Mouse (Mus musculus) forebrain, embryonic 11.5 days (tissue): ENCODE measurements at regions not wholly inside any gene's neighbourhood (a gene's known extent, or its start where the extent isn't known, plus 50 kb on each side); places are given as distances from the start of the nearest gene placed in this dataset.

ENCODE experiments used
- ATAC-seq: fragments of 200-750 bp; cut with Nextera tagmentation; replicated peaks from 2 replicates; pipeline ENCODE4 v1.8.0; 2017; ENCODE audit warnings: moderate TSS enrichment; ENCODE audit not compliant: low FRiP score
- DNase-seq: peaks from one replicate; pipeline ENCODE4 v3.0.0-alpha.2; 2017; ENCODE audit warnings: low spot score
- H3K27ac ChIP-seq: fragments of 300-500 bp; sonication (generic); 2 replicates; pipeline ENCODE4 v1.5.1; 2014; ENCODE audit warnings: low read depth, low read length
- H3K27me3 ChIP-seq: fragments of 300-500 bp; sonication (generic); 2 replicates; pipeline ENCODE4 v1.6.1; 2014; ENCODE audit warnings: mild to moderate bottlenecking, low read length, mixed read lengths; ENCODE audit not compliant: control insufficient read depth, insufficient read depth
- H3K36me3 ChIP-seq: fragments of 300-500 bp; sonication (generic); 2 replicates; pipeline ENCODE4 v1.6.1; 2014; ENCODE audit warnings: mild to moderate bottlenecking, low read length, moderate library complexity, mixed read lengths; ENCODE audit not compliant: control insufficient read depth, insufficient read depth
- H3K4me1 ChIP-seq: fragments of 300-500 bp; sonication (generic); replicated peaks from 2 replicates; pipeline ENCODE4 v1.6.1; 2014; ENCODE audit warnings: low read length, mixed read lengths; ENCODE audit not compliant: control insufficient read depth, insufficient read depth
- H3K4me2 ChIP-seq: fragments of 300-500 bp; sonication (generic); 2 replicates; pipeline ENCODE4 v1.6.1; 2014; ENCODE audit warnings: low read depth, mild to moderate bottlenecking, low read length, moderate library complexity, mixed read lengths; ENCODE audit not compliant: severe bottlenecking
- H3K4me3 ChIP-seq: fragments of 300-500 bp; sonication (generic); 2 replicates; pipeline ENCODE4 v1.5.1; 2014; ENCODE audit warnings: low read depth, low read length
- H3K9ac ChIP-seq: fragments of 300-500 bp; sonication (generic); 2 replicates; pipeline ENCODE4 v1.6.1; 2014; ENCODE audit warnings: low read length
- H3K9me3 ChIP-seq: fragments of 300-500 bp; sonication (generic); 2 replicates; pipeline ENCODE4 v1.6.1; 2016; ENCODE audit warnings: low read length, mixed read lengths; ENCODE audit not compliant: control insufficient read depth
- WGBS: fragments of 180-500 bp; shearing (Covaris S2); extraction: QIAGEN DNeasy Blood & Tissue Kit; methylation state at CpG from one replicate; pipeline ENCODE4 v1.1.7; 2014; 5-methylcytosine and 5-hydroxymethylcytosine counted together

- no peak for ATAC-seq
- Histone ChIP-seq H3K9me3 (no peaks in the 10 kb centered on the region), H3K9ac (no peak overlapping the region), H3K4me2 (no peak overlapping the region), H3K4me1 (no peaks in the 10 kb centered on the region), H3K4me3 (no peak overlapping the region), H3K27me3 (no peaks in the 10 kb centered on the region), H3K27ac (no peak overlapping the region), H3K36me3 (no peaks in the 10 kb centered on the region)
- 88% methylated on average over 3 of the region's 3 CpGs for WGBS
- DNase-seq = no peak
These were observed 474.8 kb downstream of the Rps24 start for GRCm38 (mm10) chr14:24961721-24962120.

- H3K4me1 ChIP-seq = no peaks in the 10 kb centered on the region
- H3K4me3 ChIP-seq = no peak overlapping the region
- 74% methylated on average over 2 of the region's 2 CpGs for WGBS
- H3K9me3 ChIP-seq = no peaks in the 10 kb centered on the region
- H3K27me3 ChIP-seq = no peaks in the 10 kb centered on the region
- no peak overlapping the region for H3K4me2 ChIP-seq
- DNase-seq (no peak), ATAC-seq (no peak)
- H3K27ac ChIP-seq = no peak overlapping the region
- no peaks in the 10 kb centered on the region for H3K36me3 ChIP-seq
- no peak overlapping the region for H3K9ac ChIP-seq
These were observed 482.7 kb downstream of the Rps24 start for GRCm38 (mm10) chr14:24969584-24969983.

- H3K9ac ChIP-seq = no peak overlapping the region
- ATAC-seq (no peak), DNase-seq (no peak)
- H3K4me3 ChIP-seq = no peak overlapping the region
- H3K27me3 ChIP-seq = no peaks in the 10 kb centered on the region
- 94% methylated on average over 7 of the region's 7 CpGs for WGBS
- H3K36me3 ChIP-seq = no peaks in the 10 kb centered on the region
- no peak overlapping the region for H3K4me2 ChIP-seq
- no peak overlapping the region for H3K27ac ChIP-seq
- H3K4me1 ChIP-seq = no peaks in the 10 kb centered on the region
- H3K9me3 ChIP-seq = no peaks in the 10 kb centered on the region
These were observed 485.4 kb downstream of the Rps24 start for GRCm38 (mm10) chr14:24972357-24972756.

- Histone ChIP-seq H3K9me3 (no peaks in the 10 kb centered on the region), H3K27ac (no peak overlapping the region), H3K9ac (no peak overlapping the region), H3K4me1 (no peaks in the 10 kb centered on the region), H3K27me3 (no peaks in the 10 kb centered on the region), H3K4me2 (no peak overlapping the region), H3K36me3 (no peaks in the 10 kb centered on the region), H3K4me3 (no peak overlapping the region)
- DNase-seq (no peak), ATAC-seq (no peak)
- WGBS = 82% methylated on average over 4 of the region's 4 CpGs
These were observed 485.9 kb upstream of the Zmiz1 start for GRCm38 (mm10) chr14:24973039-24973438.

- no peak overlapping the region for H3K4me3 ChIP-seq
- H3K27me3 ChIP-seq = no peaks in the 10 kb centered on the region
- no peaks in the 10 kb centered on the region for H3K4me1 ChIP-seq
- 71% methylated on average over 4 of the region's 4 CpGs for WGBS
- DNase-seq (no peak), ATAC-seq (no peak)
- H3K9me3 ChIP-seq = no peaks in the 10 kb centered on the region
- no peaks in the 10 kb centered on the region for H3K36me3 ChIP-seq
- no peak overlapping the region for H3K27ac ChIP-seq
- no peak overlapping the region for H3K4me2 ChIP-seq
- no peak overlapping the region for H3K9ac ChIP-seq
These were observed 485.4 kb upstream of the Zmiz1 start for GRCm38 (mm10) chr14:24973591-24973990.

DNA sequence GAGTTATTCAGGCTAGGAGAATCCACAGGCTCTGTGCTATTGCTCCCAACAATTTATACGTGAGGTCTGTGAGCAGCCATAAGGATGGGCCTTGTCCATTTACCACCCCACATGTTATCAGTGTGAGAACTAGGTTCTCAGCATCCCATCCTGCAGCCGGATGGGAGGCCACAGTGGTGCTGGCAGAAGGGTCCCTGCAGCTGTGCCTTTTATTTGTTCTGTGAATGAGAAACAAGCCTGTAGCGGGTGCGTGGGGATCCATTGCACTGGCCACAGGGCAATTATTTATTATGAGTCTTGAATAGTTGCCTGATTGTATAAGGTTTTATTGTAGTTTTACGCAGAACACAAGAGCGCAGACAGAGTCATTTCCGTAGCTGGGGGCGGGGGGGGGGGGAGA, 476.5 kb upstream of the Zmiz1 start:
- ATAC-seq (no peak), DNase-seq (no peak)
- Histone ChIP-seq H3K4me2 (no peak overlapping the region), H3K36me3 (no peaks in the 10 kb centered on the region), H3K27me3 (no peaks in the 10 kb centered on the region), H3K27ac (no peak overlapping the region), H3K4me3 (no peak overlapping the region), H3K4me1 (peaks cover 2% of the 10 kb centered on the region; the same call in 1 of the 2 replicates), H3K9ac (no peak overlapping the region), H3K9me3 (no peaks in the 10 kb centered on the region)
- WGBS = 68% methylated on average over 8 of the region's 8 CpGs

DNA sequence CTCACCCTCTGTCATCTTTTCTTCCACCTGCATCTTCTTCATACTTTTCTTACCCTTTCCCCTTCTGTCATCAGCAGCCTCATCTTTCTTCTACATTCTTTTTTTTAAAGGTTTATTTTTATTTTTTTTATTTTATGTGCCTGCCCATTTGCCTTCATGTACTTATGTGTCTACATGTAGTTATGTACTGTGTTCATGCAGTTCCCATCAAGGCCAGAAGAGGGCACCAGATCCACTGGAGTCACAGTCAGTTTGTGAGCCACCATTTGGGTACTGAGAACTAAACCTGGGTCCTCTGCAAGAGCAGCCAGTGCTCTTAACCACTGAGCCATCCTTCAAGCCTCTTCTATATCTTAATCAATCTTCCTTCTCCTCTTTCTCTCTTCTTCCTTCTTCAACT, 475.7 kb upstream of the Zmiz1 start:
- ATAC-seq (no peak), DNase-seq (peak; percentile 66)
- H3K27ac ChIP-seq = no peak overlapping the region
- no peak overlapping the region for H3K9ac ChIP-seq
- H3K4me3 ChIP-seq = no peak overlapping the region
- H3K9me3 ChIP-seq = no peaks in the 10 kb centered on the region
- no peaks in the 10 kb centered on the region for H3K36me3 ChIP-seq
- H3K4me2 ChIP-seq = no peak overlapping the region
- H3K27me3 ChIP-seq = no peaks in the 10 kb centered on the region
- peaks cover 2% of the 10 kb centered on the region; the same call in 1 of the 2 replicates for H3K4me1 ChIP-seq

DNA sequence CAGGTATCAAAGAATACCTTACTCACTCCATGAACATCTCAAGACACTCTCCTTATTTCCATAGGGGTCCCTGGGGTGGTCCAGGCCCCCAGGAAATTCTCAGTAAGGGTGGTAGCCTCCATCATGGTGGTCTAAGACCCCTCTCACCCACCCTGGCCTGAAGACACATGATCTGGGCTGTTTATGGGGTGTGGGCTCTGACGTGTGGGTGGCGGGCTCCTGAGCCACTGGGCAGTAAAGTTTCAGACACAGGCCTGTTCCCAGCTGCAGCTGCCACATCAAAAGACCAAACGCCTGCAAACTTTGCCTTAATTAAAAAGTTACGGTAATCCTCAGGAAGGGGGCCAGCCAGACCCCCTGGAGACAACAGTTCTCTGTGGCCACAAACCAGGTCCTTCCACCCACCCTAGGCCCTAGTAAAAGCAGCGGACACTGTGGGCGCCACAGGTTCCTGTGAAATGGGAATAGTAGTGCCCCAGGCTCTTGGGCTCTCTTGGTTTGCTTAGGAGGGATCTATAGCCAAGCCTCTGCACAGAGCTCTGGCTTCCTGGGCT, 473.1 kb upstream of the Zmiz1 start:
- no peak for ATAC-seq

DNA sequence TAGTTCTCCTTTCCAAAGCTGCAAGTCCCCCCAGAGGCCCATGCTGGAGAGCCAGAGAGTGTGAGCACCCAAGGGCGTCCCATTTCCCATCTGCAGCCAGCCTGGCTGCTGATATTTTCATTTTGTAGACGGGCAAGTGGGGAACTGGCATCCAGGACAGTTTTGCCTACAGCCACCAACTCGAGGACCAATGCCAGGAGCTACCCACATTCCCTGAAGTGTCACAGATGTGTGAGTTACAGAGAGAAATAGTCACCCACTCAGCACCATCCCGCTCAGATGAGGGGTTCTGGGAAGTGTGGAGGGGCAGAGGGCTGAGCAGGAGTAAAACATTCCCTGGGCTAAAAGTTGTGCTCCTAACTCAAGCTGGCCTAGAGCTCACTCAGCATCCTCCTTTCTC, 472.6 kb upstream of the Zmiz1 start:
- Histone ChIP-seq H3K4me3 (no peak overlapping the region), H3K4me2 (no peak overlapping the region), H3K36me3 (no peaks in the 10 kb centered on the region), H3K4me1 (peaks cover 2% of the 10 kb centered on the region; the same call in 1 of the 2 replicates), H3K9me3 (no peaks in the 10 kb centered on the region), H3K9ac (no peak overlapping the region), H3K27ac (no peak overlapping the region), H3K27me3 (no peaks in the 10 kb centered on the region)
- DNase-seq (no peak), ATAC-seq (no peak)
- 77% methylated on average over 4 of the region's 4 CpGs for WGBS

More for the DNA sequence above, 473.1 kb upstream of the Zmiz1 start:
- no peak overlapping the region for H3K27ac ChIP-seq
- no peak overlapping the region for H3K4me3 ChIP-seq
- no peak overlapping the region for H3K4me2 ChIP-seq
- H3K27me3 ChIP-seq = no peaks in the 10 kb centered on the region
- 42% methylated on average over 6 of the region's 6 CpGs for WGBS
- no peak overlapping the region for H3K9ac ChIP-seq
- H3K4me1 ChIP-seq = peaks cover 2% of the 10 kb centered on the region; the same call in 1 of the 2 replicates
- H3K9me3 ChIP-seq = no peaks in the 10 kb centered on the region
- H3K36me3 ChIP-seq = no peaks in the 10 kb centered on the region
- DNase-seq = no peak
